Mouse (Mus musculus) c-Kit-positive CD71-positive TER-119-negative erythroid progenitor cells, embryonic 14.5 days (primary cell): ENCODE results near the gene Itih2.

ENCODE experiments used
- DNase-seq: peaks from one replicate; pipeline ENCODE4 v3.0.0-alpha.2; 2013; ENCODE audit warnings: low read depth

Itih2 gene

DNA sequence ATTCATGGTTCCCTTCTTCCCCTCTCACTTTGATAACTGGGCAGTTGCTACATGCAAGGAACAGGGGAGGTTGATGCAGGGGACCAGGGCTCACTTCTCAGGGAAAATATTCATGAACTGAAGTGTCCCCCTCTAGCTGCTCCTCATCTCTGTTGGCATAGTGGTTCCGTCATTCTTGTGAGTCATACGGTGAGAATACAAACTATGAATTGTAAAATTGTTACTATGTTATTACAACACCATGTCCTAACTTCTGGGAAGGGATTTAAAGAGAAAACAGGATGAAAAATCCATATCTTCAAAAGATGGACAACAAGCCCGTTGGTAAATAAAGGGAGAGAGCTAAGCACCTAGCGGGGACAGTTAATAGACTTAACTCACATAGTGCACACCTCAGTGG is at the start of gene Itih2:
TSS of gene Itih2 (minus strand) at position 101 of the 400 bp plus-strand sequence.
- no peak for DNase-seq

DNA sequence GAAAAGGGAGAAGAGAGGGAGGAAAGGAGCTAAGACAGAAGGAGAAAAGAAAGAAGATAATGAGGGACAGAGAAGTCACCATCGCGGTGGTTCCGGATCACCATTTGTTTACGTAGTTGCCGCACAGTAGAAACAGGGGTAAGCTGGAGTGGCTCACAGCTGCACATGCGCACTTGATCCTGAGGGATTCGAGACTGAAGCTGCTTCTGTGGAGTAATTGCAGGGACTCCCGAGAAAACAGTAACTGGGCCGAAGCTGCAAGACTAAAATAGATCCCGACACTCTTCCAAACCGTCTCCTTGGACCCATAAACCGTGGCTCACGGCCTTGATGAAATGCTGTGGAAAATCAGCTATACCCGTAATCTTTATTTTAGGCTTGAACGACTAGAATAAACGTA is 38.8 kb upstream of the Itih2 start:
- DNase-seq = no peak

DNA sequence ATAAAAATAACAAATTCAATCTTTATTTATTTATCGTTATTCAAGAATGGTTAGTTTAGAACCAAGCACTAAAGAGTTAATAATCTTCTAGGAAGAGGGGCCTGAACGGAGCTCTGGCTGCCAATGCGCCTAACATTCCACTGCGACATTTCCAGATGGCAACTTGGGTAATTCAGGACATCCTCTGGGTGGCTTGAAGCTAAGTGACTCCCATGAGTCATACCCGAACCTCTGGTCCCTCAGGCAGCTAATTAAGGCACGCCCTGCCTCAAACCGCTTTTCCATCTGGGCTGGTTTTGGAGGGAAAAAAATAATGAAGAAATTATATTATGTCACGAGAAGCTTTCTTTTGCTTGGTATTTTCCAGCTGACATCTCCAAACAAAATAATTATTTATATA is 36.8 kb upstream of the Itih2 start:
- DNase-seq = no peak

DNA sequence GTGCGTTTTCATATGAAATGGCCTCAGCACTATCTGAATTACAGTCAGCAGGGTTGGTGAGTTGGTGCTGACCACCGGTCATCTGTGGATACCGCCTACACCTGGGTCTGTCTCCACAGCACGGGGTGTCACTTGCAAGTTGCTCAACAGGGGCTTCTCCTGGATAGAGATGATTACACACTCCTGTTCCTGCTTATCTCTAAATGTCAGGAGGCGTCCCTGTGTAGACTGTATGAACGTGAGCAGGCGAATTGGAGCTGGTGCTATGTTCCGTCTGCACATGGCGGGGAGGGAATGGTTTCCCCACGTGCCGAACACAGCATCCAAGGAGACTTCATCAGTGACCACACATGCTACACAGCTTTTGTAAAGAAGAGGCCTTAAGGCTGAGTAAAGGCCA is 36.1 kb upstream of the Itih2 start:
- no peak for DNase-seq

DNA sequence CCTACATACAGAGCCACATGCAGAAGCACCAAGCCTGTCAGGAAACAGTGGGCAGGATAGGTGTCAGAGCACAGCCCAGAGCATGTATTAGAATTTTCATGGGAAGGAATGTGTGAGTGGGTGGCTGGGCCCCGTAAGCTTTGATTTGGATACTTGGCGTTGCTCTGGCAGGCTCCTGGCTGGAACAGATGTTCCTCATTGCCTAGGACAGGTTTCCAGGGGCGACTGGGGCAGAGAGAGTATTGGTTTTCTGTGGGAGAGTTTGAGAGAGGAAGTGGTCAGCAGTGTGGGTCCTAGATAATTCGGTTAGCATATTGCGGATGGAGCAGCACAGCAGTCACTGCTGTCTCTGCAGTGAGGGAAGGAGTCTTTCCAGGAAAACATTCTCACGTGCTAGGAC is 35.4 kb upstream of the Itih2 start:
- no peak for DNase-seq

DNA sequence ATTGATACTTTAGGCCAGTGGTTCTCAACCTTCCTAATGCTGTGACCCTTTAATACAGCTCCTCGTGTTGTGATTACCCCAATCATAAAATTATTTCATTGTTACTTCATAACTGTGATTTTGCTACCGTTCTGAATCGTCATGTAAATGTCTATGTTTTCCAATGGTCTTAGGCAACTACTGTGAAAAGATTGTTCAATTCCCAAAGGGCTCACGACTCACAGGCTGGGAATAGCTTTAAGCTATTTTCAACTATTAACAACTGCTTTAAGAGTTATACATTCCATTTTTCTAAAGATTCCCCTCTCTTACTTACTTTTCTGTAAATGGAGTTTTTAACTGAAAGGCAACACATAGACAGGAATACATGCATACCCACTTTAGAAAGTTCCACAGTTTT is 30.8 kb upstream of the Itih2 start:
- DNase-seq = no peak

DNA sequence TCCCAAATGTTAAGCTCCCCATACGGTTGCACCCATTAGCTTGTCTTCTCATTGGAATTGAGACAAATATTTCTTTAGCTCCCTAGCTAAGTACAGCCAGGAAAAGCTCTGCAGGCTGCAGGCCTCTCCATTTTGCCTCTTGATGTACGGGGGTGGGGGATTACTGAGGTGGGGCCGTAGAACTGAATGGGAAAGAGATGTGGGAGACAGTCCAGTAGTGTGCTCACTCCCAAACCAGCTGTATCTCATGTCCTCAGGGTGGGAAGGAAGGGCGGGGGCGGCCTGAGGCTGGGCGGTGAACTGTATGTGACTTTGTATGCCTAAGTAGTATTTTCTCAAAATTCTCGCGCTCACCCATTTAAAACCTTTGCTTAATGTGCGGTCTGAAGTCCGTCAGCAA is 26.0 kb upstream of the Itih2 start:
- DNase-seq = no peak

DNA sequence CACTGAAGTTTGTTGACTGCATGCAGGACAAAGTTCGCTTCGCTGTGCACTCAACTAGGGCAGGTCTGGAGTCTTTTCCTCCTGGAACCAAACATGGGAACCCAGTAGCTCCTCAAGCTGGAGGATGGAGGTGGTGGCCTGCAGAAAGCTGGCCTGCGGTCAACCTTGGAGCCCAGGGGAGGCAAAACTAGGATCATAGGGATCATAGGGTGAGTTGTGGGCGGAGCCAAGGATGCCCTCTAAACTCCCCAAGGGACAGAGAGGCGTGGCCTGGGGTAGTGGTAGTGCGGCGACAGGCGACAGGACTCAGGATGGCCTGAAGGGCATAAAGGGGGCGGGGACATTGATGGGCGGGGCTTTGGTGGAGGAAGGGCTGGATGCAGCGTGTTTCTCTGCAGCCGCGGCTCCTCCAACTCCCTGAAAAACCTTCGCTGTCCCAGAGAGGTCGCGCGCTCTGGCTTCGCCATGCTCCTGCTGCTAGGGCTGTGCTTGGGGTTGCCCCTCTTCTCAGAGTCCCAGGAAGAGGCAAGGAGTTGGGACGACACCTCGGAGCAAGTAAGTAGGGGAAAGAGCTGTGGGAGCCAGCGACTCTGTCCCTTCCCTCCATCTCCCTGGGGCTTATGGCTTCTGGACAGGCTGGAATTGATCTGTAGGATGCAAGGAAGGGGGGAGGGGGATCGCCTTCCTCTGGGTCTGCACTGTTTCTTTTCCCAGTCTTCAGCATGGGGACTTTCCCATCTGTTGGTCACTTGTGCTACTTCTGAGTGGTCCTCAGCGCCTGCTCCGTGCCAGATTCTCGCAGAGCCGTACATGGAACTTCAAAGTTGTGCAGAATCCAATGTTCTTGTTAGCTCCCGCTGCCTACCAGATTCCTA is 22.2 kb upstream of the Itih2 start, which contains the start of gene Itih5:
TSS of gene Itih5 (plus strand) at position 371 of the 875 bp plus-strand sequence.
- peak; percentile 46 for DNase-seq

DNA sequence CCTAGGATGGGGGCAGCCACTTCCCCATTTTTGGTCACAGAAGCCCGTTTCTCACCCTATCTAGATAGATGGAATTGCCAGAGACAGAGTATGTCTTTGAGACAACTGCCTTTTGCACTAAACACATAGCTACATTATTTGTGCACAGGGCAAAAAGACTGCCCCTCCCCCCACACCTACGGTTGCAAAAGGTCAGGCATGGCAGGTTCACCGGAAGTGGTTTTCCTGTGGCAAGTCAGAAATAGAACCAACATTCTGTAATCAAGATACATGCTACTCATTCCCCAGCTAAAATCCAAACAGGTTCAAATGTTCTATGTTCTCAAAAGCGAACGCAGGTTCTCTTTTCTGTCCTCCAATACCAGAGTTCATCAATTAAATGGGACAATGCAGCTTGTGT is 21.4 kb upstream of the Itih2 start:
- no peak for DNase-seq

DNA sequence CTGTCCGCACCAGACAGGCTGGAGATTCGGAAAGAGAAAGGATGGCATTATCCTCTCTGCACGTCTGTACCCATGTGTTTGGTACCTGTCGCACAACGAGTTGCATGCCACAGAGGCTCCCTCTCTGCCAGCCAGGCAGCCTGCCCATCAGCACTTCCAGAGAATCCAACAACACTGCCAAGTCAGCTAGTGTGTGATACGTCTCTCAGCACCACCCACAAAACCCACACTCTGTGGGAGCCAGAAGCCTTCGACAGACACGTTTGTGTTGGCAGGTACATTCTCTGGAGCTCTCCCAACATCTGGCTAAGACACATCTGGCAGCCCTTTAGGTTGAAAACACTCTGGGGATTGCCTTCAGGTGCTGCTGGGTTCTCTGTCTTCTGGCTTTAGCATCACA is 16.0 kb upstream of the Itih2 start:
- DNase-seq = no peak

DNA sequence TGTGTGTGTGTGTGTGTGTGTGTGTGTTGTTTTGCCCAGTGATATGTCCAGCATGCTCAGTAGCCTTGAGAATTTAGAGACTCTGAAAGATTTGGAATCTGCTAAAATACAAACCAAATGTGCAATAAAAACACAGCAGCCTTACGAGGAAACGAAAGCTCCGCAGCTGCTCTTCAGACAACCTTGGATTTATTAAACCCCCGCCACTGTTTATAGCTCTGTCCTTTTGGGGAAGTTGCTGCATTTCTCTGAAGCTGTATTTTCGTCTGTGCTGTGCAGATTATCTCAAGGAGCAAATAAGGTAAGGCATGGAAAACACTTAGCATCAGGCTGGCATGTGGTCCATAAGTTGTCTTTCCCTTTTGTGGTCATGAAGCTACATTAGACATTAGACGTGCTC is 14.3 kb upstream of the Itih2 start:
- DNase-seq = no peak

DNA sequence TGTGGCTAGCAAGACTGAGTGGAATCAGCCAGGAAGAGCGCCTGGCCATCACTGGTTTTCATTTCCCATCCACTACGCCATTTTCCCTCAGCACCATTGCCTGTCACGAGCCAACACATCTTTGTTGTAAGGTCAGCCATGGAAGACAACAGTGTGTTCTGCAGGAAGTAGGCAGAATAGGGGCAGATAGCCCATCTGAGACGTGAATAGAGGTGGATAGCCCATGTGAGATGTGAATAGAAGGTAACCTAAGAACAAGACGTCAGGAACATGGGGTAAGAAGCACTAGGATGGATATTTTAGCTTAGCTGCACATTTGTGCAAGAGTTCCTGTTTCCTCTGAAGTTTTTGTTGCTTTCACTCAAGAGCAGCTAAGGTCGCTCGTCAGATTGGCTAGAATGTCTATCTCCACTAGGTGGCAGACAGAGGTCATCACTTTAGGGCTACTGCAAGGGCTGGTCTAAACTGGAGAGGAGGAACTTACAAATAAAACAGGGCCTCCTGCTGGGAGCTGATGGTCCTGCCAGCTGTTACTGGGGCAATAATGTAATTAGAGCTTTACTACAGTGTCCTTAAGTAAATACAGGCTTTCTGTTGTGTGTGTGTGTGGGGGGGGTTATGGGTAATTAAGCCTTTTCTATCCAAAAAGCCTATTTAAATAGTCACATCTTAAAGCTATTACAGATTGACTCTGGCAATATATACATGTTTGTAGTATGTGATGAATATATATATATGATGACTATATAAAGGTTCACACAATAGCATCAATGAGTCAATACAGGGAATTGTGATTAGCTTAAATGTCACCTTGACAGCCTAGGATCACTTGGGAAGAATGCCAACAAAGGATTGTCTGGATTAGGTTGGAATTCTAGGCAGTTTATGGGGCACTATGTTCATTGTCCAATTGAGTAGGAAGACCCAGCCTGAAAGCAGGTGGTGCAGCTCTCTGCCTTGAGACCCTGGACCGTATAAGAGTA is 11.6 kb upstream of the Itih2 start:
- DNase-seq = peak; percentile 38

DNA sequence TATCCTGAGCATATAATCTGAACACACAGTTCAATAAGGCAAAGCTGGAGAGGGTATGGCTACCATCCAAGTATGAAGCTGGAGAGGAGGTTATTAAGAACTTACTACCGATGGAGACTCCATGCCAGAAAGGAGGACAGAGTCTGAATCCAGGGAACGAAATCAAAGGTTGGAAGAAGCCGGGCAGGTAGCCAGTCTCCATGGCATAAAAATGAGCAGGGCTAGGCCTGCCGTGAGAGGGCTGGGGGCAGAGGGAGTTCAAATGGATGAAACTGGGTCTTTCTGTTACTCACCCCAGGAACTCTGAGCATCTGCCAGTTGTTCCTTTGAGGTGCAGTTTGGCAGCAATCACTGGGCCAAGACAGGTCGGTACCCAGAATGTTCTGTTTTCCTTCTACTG is 9.3 kb upstream of the Itih2 start:
- no peak for DNase-seq

DNA sequence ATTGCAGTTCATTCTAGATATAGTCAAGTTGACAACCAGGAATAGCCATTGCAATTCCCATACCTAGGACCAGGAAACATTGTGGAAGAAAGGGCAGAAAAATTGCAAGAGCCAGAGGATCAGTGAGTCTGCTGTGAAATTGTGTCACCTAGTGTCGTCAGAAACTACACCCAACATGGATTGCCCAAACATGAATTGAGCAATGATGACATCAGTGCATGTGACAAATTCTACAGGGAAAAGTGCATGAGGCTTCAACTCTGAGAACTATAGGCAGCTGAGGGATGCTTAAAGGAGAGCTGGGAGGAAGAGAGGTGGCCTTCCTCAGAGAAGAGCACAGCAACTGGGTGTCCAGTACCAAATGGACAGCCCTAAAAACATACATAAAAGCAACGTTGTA is 6.1 kb upstream of the Itih2 start:
- no peak for DNase-seq

DNA sequence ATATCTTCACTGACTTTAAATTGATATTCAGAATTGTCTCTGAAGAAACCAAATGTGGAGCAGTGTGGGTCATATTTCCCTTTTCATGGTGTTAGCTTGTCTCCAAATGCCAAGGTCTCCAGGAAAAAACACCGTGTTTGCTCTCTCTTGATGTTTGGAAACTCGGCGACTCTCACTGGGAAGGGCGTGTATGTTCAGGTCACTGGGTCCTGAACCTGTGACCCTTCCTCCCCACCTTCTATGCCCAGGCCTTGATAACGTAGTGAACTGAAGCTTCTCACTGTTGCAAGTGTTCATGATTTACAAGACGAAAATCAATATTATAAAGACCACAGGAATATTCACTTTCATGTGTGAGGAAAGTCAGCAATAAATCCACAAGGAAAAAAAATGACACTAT is 2.7 kb upstream of the Itih2 start:
- DNase-seq = no peak

DNA sequence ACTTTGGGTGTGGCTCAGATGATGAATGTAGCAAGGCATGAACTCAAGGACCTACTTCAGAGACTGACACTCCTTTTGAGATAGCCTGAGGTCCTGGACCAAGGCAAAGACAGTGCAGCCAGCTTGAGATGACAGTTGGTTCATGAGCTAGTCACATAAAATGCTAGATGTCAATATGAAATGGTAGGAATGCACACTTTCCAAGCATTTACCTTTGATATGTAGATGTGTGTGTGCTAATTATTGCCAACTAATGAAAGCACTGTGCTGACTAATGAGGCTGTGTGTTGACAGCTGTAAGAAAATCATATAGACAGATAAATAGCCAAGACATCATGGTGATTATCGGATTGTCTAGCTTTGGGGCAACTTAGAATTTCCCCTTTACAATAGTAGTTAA is 932 bp upstream of the Itih2 start:
- DNase-seq = no peak

DNA sequence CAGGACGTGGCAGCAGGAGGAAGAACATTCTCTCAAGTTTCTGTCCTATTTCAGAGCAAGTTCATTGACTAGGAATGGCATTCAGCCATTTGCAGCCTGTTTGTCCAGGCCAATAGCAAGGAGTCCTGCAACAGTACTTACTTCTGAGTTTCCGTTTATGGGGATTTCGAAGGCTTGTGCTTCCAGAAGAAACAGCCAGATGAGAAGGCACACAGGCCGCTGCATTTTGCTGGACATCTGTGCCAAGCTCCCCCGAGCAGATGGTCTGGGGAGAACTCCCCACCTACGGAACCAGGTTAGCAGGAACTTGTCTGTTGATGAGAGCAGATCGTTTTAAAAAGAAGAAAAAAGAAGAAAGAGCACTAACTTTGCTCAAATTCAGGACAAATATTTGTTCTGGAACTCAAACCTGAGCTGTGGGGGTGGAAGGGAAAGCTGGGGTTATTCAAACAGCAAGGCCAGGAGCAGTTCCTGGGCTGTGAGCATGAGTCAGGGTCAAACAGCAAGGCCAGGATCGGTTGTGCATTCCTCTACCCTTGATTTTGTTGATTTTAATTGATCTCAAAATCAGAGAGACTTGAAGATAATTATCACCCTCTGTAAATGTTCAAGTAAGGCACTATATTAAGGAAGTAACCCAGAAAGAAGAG is 730 bp downstream of the Itih2 start:
- DNase-seq = no peak

DNA sequence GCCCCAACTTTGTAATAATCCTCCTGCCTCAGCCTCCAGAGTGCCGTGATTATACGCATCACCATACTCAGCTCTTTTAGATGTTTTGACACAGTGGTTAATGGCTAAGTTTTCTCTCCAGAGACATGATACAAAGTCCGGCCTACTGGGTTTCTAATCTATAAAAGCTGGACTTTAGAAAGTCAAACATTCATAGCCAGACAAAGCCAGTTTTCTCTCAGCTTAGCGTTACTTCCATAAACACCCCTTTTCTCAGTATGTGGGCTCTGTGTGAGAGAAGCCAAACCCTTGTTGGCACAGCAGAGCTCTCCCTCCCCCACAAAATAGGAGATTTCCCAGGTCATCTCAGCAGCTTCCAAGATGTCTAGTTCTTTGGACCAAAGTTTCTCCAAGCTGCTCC is 2.6 kb downstream of the Itih2 start:
- DNase-seq = no peak

DNA sequence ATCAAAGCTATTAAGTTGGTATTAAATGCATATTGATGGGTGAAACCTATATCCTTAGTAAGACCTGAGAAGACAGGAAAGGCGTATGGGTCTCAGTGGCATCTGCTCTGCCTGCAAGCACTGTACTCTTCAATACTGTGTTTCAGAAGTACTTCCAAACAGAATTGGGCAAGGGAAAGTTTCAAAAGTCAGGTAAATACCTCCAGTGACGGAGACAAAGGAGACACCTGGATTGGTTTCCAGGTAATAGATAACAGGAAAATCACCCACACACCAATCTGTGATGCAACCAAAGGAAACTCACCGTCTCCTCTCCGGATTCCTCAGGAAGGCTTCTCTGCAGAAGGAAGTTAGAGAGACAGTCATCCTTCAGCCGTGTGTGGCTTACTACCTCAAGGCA is 3.7 kb downstream of the Itih2 start:
- DNase-seq = no peak

DNA sequence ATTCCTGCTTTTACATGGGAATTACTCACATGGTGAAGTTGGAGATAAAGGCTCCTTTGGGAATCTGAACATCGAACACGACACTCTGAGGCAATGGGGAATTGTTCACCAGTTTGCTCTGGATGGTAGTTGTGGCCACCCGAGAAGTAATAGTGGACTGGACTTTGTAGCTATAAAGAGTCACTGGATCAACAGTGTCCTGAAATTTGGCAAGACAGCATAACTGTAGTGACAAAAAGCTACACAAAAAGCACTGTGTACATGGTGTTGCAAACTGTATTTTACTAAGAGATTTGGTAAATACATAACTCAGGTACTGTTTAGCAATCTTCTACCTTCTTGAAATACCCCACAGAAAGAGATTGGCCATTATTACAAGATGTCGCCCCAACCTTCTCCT is 5.1 kb downstream of the Itih2 start:
- DNase-seq = no peak

DNA sequence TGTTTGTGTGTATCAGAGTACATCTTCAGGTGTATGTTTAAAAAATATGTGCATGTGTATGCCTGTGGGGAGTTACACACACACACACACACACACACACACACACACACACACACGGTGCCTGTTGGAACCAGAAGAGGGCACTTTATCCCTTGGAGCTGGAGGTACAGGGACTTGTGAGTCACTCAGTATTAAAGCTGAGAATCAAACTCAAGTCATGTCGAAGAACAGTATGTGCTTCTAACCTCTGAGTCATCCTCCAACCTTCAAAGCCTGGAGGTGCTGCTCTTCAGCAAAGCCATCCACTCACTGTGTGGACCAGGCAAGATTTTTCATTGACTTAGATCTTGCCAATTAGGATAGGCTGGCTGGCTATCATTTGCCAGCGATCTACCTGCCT is 9.4 kb downstream of the Itih2 start:
- DNase-seq = no peak

DNA sequence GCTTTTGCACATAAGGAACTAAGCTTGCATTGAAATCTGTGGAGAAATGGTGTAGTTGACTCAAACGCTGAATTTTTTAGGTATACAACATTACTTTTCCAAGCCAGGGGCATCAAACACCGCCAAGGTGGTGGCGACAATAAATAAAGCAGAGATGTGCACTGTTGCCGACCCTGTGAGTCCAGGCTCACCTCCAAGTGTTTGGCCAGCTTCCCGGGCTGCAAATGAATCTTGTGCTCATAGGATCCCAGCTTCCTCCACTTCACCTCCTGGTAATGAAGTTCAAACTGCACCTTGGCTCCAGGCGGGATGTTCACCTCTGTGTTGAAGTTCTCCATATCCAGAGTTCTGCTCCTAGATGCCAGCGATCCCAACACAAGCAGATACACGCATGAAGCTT is 11.9 kb downstream of the Itih2 start:
- DNase-seq = no peak

DNA sequence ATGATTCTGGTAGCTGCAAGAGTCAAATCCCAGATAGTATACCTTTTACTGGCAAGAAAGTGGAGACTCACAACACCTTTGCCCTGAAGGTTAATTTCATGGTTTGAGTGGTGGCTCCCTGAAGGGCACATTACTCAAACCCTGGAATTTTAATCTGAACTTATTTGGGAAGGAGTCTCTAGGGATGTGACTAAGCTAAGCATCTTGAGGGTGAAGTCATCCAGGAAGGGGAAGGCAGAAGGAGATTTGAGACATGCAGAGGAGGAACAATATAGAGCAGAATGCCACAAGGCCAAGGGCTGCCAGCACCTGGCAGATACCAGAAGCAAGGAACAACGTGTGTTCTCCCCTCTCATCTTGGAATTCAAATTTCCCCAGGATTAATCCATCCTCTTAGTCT is 12.4 kb downstream of the Itih2 start:
- DNase-seq = no peak
